Mouse (Mus musculus) neural tube, embryonic 10.5 days (tissue): ENCODE data around the gene Serpinb3c.
"Not testable (repeated sequence)": the region's sequence is repeated elsewhere in the genome, so short reads cannot be mapped to it uniquely, and the experiment has no call there.

Experiments used
- DNase-seq: peaks from one replicate; pipeline ENCODE4 v3.0.0-alpha.2; 2017; ENCODE audit warnings: low spot score; ENCODE audit errors: extremely low spot score

The Serpinb3c gene

GRCm38 (mm10) chr1:107278261-107278660, at the start of gene Serpinb3c, which contains the start of gene Serpinb3b:
Gene Serpinb3c (minus strand): TSS chr1:107278371.
Gene Serpinb3b (minus strand): TSS chr1:107278361.
- DNase-seq: not testable (repeated sequence)

GRCm38 (mm10) chr1:107243170-107243569, 35.0 kb downstream of the Serpinb3c start:
- DNase-seq: not testable (repeated sequence)
